Mouse (Mus musculus) forebrain, embryonic 16.5 days (tissue): ENCODE data around the gene Pin4. TPM values are rescaled to one million over a fixed set of nuclear protein-coding genes. Genes with fewer than 3 reads are reported as not detected.
A peak's percentile ranks its signal among the peaks of the same experiment; 100 is the strongest.

Experiments used
- ATAC-seq: fragments of 200-750 bp; cut with Nextera tagmentation; 2 replicates; pipeline ENCODE4 v1.8.0; 2017; ENCODE audit warnings: mild to moderate bottlenecking, moderate library complexity
- H3K27ac ChIP-seq: fragments of 300-500 bp; sonication (generic); 2 replicates; pipeline ENCODE4 v1.5.1; 2014; ENCODE audit warnings: low read length, control low read depth
- H3K27me3 ChIP-seq: fragments of 300-500 bp; sonication (generic); replicated peaks from 2 replicates; pipeline ENCODE4 v1.6.1; 2014; ENCODE audit warnings: low read length; ENCODE audit not compliant: control insufficient read depth, insufficient read depth
- H3K36me3 ChIP-seq: fragments of 300-500 bp; sonication (generic); 2 replicates; pipeline ENCODE4 v1.6.1; 2014; ENCODE audit not compliant: control insufficient read depth, insufficient read depth
- H3K4me1 ChIP-seq: fragments of 300-500 bp; sonication (generic); replicated peaks from 2 replicates; pipeline ENCODE4 v1.6.1; 2014; ENCODE audit warnings: low read length; ENCODE audit not compliant: control insufficient read depth, insufficient read depth
- H3K4me2 ChIP-seq: fragments of 300-500 bp; sonication (generic); 2 replicates; pipeline ENCODE4 v1.6.1; 2014; ENCODE audit warnings: mild to moderate bottlenecking, low read length, control low read depth
- H3K4me3 ChIP-seq: fragments of 300-500 bp; sonication (generic); replicated peaks from 2 replicates; pipeline ENCODE4 v1.5.1; 2014; ENCODE audit warnings: mild to moderate bottlenecking, low read length, control low read depth
- H3K9ac ChIP-seq: fragments of 300-500 bp; sonication (generic); replicated peaks from 2 replicates; pipeline ENCODE4 v1.6.1; 2014; ENCODE audit warnings: low read depth, low read length, control low read depth
- H3K9me3 ChIP-seq: fragments of 300-500 bp; sonication (generic); 2 replicates; pipeline ENCODE4 v1.6.1; 2016; ENCODE audit warnings: low read length; ENCODE audit not compliant: control insufficient read depth
- WGBS: fragments of 180-500 bp; shearing (Covaris S2); extraction: QIAGEN DNeasy Blood & Tissue Kit; methylation state at CpG from one replicate; pipeline ENCODE4 v1.1.7; 2014; 5-methylcytosine and 5-hydroxymethylcytosine counted together
- polyA plus RNA-seq: library from polyadenylated mRNA; unstranded; fragments of >200 nt; fragmentation: Nextera tagmentation; extraction: Ambion mirVana; gene quantifications from 2 replicates; pipeline ENCODE4 v1.2.1, GENCODE M21; 2015

Pin4 gene
- polyA plus RNA-seq, 1 experiment from 2014 or later = 45.1 TPM

DNA sequence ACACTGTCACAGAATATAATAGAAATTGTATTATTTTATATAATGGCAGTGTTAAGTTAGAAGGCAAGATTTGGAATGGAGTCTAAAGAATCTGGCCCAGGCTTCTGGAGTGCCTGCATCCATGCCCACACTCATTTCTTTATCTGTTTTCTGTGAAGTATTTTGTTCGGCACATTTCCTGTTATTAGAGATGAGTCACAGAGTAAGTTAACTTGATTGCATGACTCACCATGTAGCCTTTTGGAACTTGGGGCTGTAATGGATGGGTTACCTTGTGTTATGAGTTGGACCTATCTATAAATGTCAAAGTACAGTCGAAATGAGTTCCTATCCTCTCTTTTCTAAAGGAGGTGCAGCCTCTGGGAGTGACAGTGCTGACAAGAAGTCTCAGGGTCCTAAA is 2.1 kb downstream of the Pin4 start:
- Histone ChIP-seq H3K9ac (no peak overlapping the region), H3K4me1 (peaks cover 4% of the 10 kb centered on the region), H3K27ac (no peak overlapping the region), H3K36me3 (no peaks in the 10 kb centered on the region), H3K4me3 (no peak overlapping the region), H3K4me2 (no peak overlapping the region), H3K27me3 (no peaks in the 10 kb centered on the region), H3K9me3 (no peaks in the 10 kb centered on the region)
- WGBS = 88% methylated on average over 2 of the region's 2 CpGs
- no peak for ATAC-seq

DNA sequence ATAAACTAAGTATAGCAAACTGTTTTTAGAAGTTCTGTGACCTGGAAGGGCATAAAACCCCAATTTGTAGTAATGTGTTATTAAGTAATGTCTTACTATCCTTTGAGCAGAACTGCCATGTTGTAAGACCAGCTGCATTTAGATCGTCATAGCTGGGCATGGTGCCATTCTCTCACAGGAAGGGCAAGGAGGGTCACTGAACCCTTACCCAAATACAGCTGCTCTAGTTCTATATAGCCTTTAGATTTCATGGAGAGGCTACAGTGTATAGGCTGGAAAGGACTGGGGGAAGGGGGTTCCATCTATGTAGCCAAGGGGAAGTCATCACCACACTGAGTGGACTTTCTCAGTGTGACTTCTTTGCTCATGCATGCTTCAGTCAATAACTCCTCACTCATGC is 21.9 kb downstream of the Pin4 start:
- Histone ChIP-seq H3K4me1 (no peaks in the 10 kb centered on the region), H3K27me3 (no peaks in the 10 kb centered on the region), H3K36me3 (no peaks in the 10 kb centered on the region), H3K27ac (no peak overlapping the region), H3K9me3 (no peaks in the 10 kb centered on the region), H3K9ac (no peak overlapping the region), H3K4me2 (no peak overlapping the region), H3K4me3 (no peak overlapping the region)
- ATAC-seq = no peak
- WGBS = 77% methylated on average over 1 of the region's 1 CpGs

DNA sequence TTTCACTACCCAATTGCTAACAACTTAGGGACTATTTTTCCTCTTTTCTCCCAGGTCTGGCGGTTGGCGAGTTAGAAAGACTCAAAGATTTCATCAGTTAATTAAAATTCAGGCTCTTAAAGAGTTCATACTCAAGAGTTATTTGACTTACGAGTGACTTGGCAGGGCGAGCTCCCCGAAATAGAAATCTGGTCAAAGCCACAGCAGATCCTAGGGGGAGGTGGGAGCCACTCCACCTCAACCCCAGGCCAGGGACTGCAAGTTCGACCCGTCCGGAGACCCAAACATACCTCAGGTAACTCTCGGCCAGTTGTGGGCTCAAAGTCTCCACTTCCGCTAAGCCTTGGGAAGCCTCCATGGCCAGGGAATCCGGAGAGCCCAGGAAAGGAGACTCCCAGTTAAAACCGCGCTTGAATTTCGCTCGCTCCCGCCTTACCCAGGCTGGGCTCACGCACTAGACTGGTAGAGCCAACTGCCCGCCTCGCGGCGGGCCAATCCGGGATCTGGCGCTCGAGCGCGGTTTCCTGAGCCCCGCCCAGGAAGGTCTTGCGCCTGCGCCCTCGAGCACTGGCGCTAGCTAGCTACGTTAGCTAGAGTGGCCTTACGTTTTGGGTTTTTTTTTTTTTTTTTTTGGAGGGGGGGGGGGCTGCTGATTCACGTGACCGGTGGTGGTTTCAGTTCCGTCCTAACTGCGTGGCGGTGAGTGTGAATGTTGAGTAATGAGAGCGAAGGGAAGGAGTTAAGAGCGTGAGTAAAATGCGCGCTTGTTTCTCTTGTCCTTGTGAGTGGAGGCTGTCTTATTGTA is 37.6 kb downstream of the Pin4 start, which contains the start of gene Ercc6l:
Gene Ercc6l, minus strand, starts transcription at position 474 of the 805 bp plus-strand sequence.
- H3K9me3 ChIP-seq = no peaks in the 10 kb centered on the region
- peak within 1 kb of the TSS; percentile 38; the same call in 1 of the 2 replicates for H3K27ac ChIP-seq
- WGBS = 25% methylated on average over 42 of the region's 42 CpGs
- H3K4me2 ChIP-seq = peak within 1 kb of the TSS; percentile 58
- peak; percentile 99 for ATAC-seq
- peak within 1 kb of the TSS; percentile 54 for H3K9ac ChIP-seq
- peak within 1 kb of the TSS; percentile 50 for H3K4me3 ChIP-seq
- 0 out of 2 replicates have a peak, but pooled peaks cover 2% of the 10 kb centered on the region for H3K4me1 ChIP-seq
- no peaks in the 10 kb centered on the region for H3K27me3 ChIP-seq
- no peaks in the 10 kb centered on the region for H3K36me3 ChIP-seq

DNA sequence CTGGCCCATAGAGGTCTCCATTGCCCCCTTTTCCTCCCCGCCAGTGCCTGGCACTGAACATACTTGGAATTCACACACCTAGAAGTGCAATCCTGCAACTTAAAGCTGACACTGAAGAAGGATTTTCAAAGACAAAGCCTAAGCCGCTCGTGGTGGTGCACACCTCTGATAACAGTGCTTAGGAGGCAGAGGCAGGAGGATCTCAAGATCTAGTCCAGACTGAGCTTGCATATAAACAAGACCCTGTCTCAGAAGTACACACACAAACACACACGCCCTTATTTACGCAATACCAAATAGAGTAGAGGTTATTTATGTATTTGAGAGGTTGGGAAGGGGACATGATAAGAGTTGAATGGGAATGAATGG is 38.2 kb downstream of the Pin4 start:
- Histone ChIP-seq H3K4me1 (0 out of 2 replicates have a peak, but pooled peaks cover 2% of the 10 kb centered on the region), H3K27me3 (no peaks in the 10 kb centered on the region), H3K9me3 (no peaks in the 10 kb centered on the region), H3K9ac (no peak overlapping the region), H3K4me2 (peak overlapping the region; percentile 44), H3K27ac (peak overlapping the region; percentile 38; the same call in 1 of the 2 replicates), H3K36me3 (no peaks in the 10 kb centered on the region), H3K4me3 (peak overlapping the region; percentile 43)
- no peak; the same call in 1 of the 2 replicates for ATAC-seq
- WGBS = 46% methylated on average over 5 of the region's 5 CpGs

DNA sequence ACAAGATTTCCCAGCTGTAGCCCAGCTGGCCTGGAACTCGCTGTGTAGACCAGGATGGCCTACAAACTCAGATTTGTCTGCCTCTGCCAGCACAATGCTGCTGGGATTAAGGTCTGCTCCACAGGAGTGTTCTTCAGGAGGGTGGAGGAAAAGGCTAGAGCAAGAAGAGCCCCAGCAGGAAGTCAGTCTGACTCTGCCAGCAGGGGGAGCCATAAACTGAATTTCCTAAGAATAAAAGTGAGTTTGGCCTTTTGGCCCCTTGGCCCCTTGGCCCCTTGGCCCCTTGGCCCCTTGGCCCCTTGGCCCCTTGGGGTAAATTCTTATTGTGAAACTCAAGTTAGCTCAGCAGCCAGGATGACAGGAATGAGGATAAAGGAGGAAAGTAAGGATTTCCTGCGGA is 40.5 kb downstream of the Pin4 start:
- 42% methylated on average over 2 of the region's 2 CpGs for WGBS
- H3K4me3 ChIP-seq = no peak overlapping the region
- no peaks in the 10 kb centered on the region for H3K9me3 ChIP-seq
- H3K27ac ChIP-seq = no peak overlapping the region
- no peak for ATAC-seq
- no peaks in the 10 kb centered on the region for H3K36me3 ChIP-seq
- no peak overlapping the region for H3K9ac ChIP-seq
- H3K27me3 ChIP-seq = no peaks in the 10 kb centered on the region
- 0 out of 2 replicates have a peak, but pooled peaks cover 2% of the 10 kb centered on the region for H3K4me1 ChIP-seq
- no peak overlapping the region for H3K4me2 ChIP-seq

DNA sequence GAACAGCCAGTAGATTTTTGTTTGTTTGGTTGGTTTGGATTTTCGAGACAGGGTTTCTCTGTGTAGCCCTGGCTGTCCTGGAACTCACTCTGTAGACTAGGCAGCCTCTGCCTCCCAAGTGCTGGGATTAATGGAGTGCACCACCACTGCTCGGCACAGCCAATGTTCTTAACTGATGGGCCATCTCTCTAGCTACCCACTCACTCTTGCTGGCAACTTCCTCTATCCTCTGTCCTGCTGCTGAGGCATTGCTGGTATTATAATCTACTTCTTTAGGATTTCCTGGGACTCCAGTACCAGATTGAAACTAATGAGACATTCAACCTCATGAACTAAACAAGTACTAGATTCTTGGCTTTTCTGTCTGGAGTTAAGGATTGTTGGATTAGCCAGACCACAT is 41.3 kb downstream of the Pin4 start:
- no peaks in the 10 kb centered on the region for H3K36me3 ChIP-seq
- H3K4me2 ChIP-seq = no peak overlapping the region
- no peak overlapping the region for H3K4me3 ChIP-seq
- no peaks in the 10 kb centered on the region for H3K9me3 ChIP-seq
- H3K4me1 ChIP-seq = 0 out of 2 replicates have a peak, but pooled peaks cover 2% of the 10 kb centered on the region
- H3K27ac ChIP-seq = no peak overlapping the region
- WGBS = 62% methylated on average over 2 of the region's 2 CpGs
- no peak for ATAC-seq
- no peak overlapping the region for H3K9ac ChIP-seq
- H3K27me3 ChIP-seq = no peaks in the 10 kb centered on the region

DNA sequence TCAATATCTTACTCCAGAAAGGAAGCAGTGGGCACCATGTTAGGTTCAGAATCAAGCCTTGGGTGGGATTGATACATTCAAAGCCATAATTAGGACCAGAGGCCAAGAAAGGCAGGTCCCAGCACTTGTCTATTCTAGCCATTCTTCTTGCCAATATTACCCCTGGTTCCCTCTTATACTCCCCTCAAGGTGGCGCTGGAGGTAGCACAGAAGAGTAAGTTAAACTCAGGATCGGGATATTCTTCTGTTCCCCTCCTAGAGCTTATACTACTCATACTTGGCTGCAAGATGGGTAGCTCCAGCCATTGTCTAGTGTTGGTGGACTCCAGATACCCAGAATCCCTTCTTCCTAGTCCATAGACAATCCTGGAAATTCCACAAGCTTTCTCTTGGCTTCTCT is 43.8 kb downstream of the Pin4 start:
- WGBS = 35% methylated on average over 2 of the region's 2 CpGs
- Histone ChIP-seq H3K27me3 (no peaks in the 10 kb centered on the region), H3K9me3 (no peaks in the 10 kb centered on the region), H3K36me3 (no peaks in the 10 kb centered on the region), H3K4me3 (no peak overlapping the region), H3K4me2 (no peak overlapping the region), H3K27ac (no peak overlapping the region), H3K9ac (no peak overlapping the region), H3K4me1 (0 out of 2 replicates have a peak, but pooled peaks cover 2% of the 10 kb centered on the region)
- ATAC-seq = no peak

DNA sequence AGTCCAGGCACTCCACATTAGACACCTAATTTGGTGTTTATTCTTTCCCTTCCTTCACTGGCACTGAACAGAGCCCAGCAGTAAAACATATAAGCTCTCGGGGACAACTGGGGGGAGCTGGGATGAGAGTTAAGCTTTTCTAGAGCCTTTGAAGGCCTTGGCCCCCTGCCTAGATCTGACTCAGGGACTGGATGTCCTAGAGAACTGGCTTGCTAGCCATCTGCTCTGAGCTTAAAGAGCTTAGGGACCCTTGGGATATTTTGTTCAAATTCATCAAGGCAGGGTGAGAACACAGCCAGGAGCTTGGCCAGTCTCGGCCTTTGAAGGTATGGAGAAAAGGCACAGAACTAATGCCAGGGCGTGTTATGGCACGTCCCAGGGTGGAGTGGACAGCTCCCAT is 44.3 kb downstream of the Pin4 start:
- Histone ChIP-seq H3K36me3 (no peaks in the 10 kb centered on the region), H3K27me3 (no peaks in the 10 kb centered on the region), H3K27ac (no peak overlapping the region), H3K4me2 (no peak overlapping the region), H3K9ac (no peak overlapping the region), H3K9me3 (no peaks in the 10 kb centered on the region), H3K4me1 (0 out of 2 replicates have a peak, but pooled peaks cover 2% of the 10 kb centered on the region), H3K4me3 (no peak overlapping the region)
- ATAC-seq = no peak
- WGBS = 72% methylated on average over 4 of the region's 4 CpGs

DNA sequence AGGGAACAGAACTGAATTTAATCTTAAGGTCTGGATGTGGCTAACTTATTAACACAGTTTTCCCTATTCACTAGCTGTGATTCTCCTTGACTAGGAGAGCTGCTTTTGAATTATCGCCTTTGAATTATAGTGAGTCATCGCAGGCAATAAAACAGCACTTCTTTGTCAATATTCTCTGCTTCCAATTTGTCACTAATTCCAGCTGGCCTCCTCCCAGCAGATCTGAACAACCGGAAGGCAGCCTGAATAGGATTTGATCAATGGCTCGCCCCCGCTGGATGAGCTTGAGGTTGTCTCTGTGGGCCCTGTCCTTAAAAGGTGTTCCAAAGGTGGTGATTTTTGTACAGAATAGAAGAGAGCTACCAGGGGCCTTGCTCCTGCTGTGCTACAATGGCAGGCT is 47.3 kb downstream of the Pin4 start:
- Histone ChIP-seq H3K9me3 (no peaks in the 10 kb centered on the region), H3K27me3 (no peaks in the 10 kb centered on the region), H3K27ac (no peak overlapping the region; the same call in 1 of the 2 replicates), H3K4me1 (0 out of 2 replicates have a peak, but pooled peaks cover 2% of the 10 kb centered on the region), H3K4me2 (no peak overlapping the region), H3K36me3 (no peaks in the 10 kb centered on the region), H3K9ac (no peak overlapping the region), H3K4me3 (no peak overlapping the region)
- ATAC-seq = no peak
- 14% methylated on average over 5 of the region's 5 CpGs for WGBS
